Mouse (Mus musculus): ENCODE results near the gene Tuba1c. TPM values are rescaled to one million over a fixed set of nuclear protein-coding genes. Genes with fewer than 3 reads are reported as not detected.

Gene Tuba1c
- total RNA-seq, 2 experiments from 2014 or later: 8.2 to 9.4 TPM

- intact Hi-C loops (cut with DNase I): loop anchor here (5.0 kb wide), 1 partner anchor 35 kb away; no protein-coding TSS in a partner anchor
- DNase-seq: no peak
Measured at GRCm38 (mm10) chr15:99087253-99088075, 57.8 kb downstream of the Tuba1c start, which contains the start of gene C1ql4. Gene C1ql4, minus strand, starts transcription at chr15:99087817.

Small RNAs within 50 kb of the gene (microRNA-seq; reads per million reads assigned to microRNA genes)
- gene Mir6960: 0 to 0.72 reads per million in 2 experiments

Other genes starting within 250 kb of the Tuba1c start
- not detected for gene Wnt1, start 240.0 kb upstream of the Tuba1c start, total RNA-seq (2021)
- under 1 TPM; 0.28 to 0.96 TPM for gene Ddn, start 220.4 kb upstream of the Tuba1c start, total RNA-seq (2021)
- 10 to 100 TPM; 39.3 to 50.3 TPM for gene Prkag1, start 198.4 kb upstream of the Tuba1c start, total RNA-seq (2021)
- 10 to 100 TPM; 42.7 to 46.4 TPM for gene Kmt2d, start 158.7 kb upstream of the Tuba1c start, total RNA-seq (2021)
- gene Rhebl1, start 135.4 kb upstream of the Tuba1c start, total RNA-seq (2021): 1 to 10 TPM; 1.9 to 3.1 TPM
- under 1 TPM; 0.41 to 0.96 TPM for gene Dhh, start 131.4 kb upstream of the Tuba1c start, total RNA-seq (2021)
- 1 to 10 TPM; 6.3 to 7.6 TPM for gene Lmbr1l, start 111.7 kb upstream of the Tuba1c start, total RNA-seq (2021)
- gene Tuba1b, start 95.3 kb upstream of the Tuba1c start, total RNA-seq (2021): 10 to 100 TPM; 21.8 to 23.2 TPM
- not detected for gene Gm49450, start 76.3 kb upstream of the Tuba1c start, total RNA-seq (2021)
- 10 to 100 TPM; 27.6 to 30.1 TPM for gene Tuba1a, start 76.2 kb upstream of the Tuba1c start, total RNA-seq (2021)
- 1 to 10 TPM in 1 of 2 experiments, under 1 TPM in 1; 0.42 to 1.2 TPM for gene Prph, start 25.3 kb downstream of the Tuba1c start, total RNA-seq (2021)
- gene Troap, start 44.7 kb downstream of the Tuba1c start, total RNA-seq (2021): under 1 TPM; 0.62 to 0.69 TPM
- gene C1ql4, start 57.9 kb downstream of the Tuba1c start, total RNA-seq (2021): not detected
- gene Dnajc22, start 63.3 kb downstream of the Tuba1c start, total RNA-seq (2021): under 1 TPM in 1 of 2 experiments, not detected in 1; 0.27 TPM
- gene Spats2, start 96.0 kb downstream of the Tuba1c start, total RNA-seq (2021): 1 to 10 TPM; 3.8 to 3.9 TPM
- under 1 TPM in 1 of 2 experiments, not detected in 1; 0.08 TPM for gene Kcnh3, start 195.0 kb downstream of the Tuba1c start, total RNA-seq (2021)
- 10 to 100 TPM; 25.6 to 28.9 TPM for gene Mcrs1, start 222.1 kb downstream of the Tuba1c start, total RNA-seq (2021)

Data from gastrocnemius, postnatal 36 days (tissue).